Mouse (Mus musculus) A20 (cell line): Measurements from ENCODE around the gene Gm49383.

Experiments used
- DNase-seq: peaks from one replicate; pipeline ENCODE4 v3.0.0-alpha.2; 2011; ENCODE audit warnings: low read depth, low spot score

Gene Gm49383

DNA sequence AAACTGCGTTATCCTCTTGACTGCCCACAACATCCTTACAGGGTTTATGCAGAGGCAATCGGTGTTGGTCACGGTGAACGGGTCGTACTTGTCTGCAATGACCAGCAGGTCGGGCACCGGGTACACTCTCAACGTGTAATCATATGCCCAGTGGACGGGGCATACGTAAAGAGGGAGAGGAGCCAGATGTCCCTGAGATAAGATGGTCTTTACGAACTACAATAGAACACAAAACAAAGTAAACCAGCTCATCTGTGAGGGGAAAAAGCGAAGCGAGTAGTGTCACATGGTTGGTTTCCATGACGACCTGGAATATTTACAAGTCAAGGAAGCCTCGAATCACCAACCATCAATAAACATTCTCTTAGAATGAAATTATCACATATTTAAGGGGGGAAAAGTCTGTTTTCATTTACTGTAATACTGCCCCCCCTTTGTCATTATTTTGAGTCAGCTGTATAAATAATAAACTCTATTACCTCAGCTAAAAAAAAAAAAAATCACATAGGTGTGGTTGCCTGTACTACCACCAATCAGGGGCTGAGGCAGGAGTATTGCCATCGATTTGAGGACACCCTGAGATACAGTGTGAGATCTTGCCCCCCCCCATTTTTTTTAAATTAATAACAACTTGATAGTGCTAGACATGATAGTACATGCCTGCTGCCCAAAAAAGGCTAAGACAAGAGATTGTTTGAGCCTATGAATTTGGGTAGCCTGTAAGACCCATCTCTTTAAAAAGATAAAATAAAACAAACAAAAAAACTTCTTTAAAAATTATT, 7.3 kb upstream of the Gm49383 start, which contains the start of gene Gm49384:
TSS of gene Gm49384 (minus strand) at position 216 of the 782 bp plus-strand sequence.
- no peak for DNase-seq

DNA sequence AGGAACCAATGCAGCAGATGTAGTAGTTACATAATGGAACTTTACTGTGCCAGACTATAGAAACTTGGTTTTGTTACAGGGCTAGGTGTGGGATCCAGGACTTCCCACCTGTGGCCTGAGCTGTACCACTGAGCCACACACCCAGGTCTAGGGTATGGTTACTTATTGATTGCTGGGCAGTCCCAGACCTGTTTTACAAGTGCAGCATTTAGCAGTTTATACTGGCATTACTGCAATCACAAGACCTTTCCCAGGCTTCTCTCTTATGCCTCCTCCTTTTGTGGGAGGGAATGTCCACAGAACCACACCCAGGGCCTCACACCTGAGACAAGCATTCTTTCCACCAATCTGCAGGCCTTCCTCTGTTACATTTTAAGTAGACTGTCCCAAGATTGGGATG, 2.1 kb upstream of the Gm49383 start:
- no peak for DNase-seq

DNA sequence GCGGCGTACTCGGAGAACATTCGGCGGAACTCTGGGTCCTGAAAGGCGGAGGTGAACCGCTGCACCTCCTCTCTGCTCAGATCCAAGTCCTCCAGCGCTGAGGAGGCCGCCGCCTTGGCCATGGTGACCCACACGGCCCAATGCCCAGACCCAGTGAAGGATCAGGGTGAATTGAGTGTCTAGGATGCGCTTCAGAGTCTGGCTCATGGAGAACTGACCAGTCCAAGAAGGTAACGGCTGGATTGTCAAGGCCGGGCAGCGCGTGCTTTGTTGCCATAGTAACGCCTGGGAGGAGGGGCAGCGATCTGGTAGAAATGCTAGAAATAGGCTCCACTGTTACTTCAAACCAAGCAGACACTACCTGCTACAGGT, 1.2 kb upstream of the Gm49383 start, which contains the start of gene Dnaaf2:
TSS of gene Dnaaf2 (minus strand) at position 266 of the 372 bp plus-strand sequence.
- peak; percentile 88 for DNase-seq

DNA sequence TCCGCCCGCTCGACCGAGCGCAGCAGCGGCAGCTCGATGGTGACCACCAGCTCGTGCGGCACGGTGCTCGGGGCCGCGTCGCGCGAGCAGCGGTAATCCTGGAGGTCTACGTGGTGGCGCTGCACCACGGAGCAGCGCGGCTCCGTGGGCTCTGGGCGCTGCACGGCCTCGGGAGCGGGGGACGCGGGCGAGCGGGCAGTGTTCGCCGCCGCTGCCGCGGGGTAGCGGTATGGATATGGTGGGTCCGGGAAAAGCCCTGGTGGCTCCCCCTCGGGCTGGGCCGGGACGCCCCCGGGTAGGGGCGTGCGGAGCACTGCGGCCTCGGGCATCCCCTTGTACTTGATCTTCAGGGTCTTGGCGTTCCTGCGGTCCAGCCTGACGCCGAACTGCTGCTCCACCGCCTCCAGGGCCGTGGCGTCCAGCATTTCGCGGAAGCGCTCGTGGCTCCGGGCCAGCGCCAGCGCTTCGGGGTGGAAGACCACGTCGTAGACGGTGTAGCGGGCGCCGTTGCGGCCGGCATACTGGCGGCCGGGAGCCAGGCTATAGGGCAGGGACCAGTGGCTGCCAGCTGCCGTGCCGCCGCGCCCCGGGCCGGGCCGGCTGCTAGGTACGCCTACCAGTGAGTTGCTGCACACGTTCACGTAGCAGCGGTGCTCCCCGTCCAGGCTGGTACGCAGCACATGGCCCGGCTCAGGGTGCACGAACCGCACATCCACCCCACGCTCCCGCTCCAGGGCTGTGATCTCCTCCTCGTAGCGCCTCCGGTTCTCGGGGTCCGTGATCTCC, 667 bp upstream of the Gm49383 start:
- DNase-seq: peak; percentile 87

DNA sequence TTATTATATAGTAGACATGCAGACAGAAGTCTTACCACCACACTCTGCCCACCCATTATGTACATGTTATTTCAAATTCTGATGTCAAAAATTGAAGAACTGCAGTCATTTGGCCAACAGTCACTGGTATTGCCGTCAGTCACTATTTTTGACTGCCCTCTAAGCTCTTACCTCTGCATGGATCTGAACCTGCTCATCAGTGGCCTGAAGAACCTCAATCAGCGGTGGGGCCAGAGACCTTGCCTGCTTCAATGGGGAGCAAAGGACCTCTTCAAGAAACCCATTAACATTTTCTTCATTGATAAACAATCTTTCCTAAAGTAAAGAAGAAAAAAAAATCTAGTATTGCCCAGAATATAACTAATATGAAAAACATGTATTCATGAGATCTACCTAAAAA, 4.3 kb downstream of the Gm49383 start:
- DNase-seq: no peak

DNA sequence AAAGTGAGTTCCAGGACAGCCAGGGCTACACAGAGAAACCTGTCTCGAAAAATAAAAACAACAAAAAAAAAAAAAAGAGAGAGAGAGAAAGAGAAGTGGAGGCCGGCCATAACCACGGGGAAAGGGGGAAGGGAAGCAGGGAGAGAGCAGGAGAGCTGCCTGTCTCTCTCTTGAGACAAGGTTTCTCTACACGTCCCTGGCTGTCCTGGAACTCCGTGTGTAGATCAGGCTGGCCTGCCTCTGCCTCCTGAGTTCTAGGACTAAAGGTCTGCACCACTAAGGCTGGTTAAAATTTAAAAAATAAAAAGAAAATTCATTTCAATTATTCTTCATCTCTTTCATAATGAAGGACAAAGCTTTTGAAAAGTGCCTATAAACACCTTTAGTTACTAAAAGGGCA, 5.5 kb downstream of the Gm49383 start:
- no peak for DNase-seq

DNA sequence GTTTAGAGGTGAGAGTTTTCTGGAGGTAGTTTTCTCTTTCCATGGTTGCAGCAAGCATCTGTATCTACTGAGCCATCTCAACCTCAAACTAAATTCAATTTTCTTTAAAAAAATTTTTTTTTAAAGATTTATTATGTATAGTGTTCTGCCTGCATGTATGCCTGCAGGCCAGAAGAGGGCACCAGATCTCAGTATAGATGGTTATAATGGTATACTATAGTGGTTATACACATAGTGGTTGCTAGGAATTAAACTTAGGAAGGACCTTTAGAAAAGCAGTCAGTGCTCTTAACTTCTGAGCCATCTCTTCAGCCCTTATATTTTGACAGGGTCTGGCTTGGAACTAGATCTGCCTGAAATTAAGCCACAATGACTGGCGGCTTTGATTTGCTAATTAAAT, 6.4 kb downstream of the Gm49383 start:
- DNase-seq: no peak

DNA sequence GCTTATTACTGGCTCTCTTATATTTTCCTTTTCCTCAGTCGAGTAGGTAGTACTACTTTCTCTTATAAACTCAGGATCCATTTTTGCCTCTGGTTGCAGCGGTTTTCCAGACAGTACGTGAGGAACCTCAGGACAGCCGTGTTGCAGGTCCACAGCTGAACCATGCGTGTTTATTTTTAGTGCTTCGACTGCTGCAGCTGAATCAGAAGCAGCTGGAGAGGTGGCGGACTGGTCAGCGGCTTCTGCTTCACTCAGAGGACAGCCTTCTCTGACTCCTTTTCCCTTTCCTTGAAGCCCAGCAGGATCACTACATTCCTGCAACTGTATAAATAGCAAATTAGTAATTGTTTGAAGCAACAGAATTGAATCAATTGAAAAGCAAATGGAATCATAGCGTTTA, 6.8 kb downstream of the Gm49383 start:
- no peak for DNase-seq

DNA sequence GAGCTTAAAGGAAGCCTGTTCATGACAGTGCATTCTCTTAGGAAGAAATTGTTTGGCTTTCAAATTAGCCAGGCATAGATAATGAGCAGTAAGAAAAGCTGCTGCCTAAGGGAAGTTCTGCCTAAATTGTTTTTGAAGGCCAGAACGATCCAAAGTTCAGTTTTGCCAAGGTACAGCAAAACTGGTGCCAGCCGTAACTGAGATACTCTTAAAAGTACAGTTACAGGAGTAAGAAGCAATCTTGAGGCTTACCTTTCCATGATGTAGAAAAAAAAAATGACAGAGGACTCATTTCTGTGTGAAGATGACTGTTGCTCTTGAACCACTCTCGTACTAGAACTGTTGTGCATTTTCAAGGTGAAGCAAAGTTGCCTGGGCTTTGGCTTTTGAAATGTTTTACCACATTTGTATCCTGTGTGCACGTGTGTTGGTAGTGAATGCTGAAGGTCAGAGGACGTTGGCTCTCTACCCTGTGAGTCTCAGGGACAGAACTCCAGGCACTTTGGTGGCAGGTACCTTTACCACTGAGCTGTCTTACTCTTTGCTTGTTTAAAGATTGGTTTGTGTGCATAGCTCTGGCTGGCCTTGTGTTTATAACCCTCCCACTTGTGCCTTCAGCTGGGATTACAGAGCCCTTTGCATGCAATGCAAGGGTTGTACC, 10.0 kb downstream of the Gm49383 start:
- DNase-seq: peak; percentile 39

DNA sequence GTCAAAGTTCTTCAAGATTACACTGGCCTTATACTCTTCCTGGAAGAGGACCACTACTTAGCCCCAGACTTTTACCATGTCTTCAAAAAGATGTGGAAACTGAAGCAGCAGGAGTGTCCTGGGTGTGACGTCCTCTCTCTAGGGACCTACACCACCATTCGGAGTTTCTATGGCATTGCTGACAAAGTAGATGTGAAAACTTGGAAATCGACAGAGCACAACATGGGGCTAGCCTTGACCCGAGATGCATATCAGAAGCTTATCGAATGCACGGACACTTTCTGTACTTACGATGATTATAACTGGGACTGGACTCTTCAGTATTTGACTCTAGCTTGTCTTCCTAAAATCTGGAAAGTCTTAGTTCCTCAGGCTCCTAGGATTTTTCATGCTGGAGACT, 11.5 kb downstream of the Gm49383 start:
- DNase-seq: no peak

DNA sequence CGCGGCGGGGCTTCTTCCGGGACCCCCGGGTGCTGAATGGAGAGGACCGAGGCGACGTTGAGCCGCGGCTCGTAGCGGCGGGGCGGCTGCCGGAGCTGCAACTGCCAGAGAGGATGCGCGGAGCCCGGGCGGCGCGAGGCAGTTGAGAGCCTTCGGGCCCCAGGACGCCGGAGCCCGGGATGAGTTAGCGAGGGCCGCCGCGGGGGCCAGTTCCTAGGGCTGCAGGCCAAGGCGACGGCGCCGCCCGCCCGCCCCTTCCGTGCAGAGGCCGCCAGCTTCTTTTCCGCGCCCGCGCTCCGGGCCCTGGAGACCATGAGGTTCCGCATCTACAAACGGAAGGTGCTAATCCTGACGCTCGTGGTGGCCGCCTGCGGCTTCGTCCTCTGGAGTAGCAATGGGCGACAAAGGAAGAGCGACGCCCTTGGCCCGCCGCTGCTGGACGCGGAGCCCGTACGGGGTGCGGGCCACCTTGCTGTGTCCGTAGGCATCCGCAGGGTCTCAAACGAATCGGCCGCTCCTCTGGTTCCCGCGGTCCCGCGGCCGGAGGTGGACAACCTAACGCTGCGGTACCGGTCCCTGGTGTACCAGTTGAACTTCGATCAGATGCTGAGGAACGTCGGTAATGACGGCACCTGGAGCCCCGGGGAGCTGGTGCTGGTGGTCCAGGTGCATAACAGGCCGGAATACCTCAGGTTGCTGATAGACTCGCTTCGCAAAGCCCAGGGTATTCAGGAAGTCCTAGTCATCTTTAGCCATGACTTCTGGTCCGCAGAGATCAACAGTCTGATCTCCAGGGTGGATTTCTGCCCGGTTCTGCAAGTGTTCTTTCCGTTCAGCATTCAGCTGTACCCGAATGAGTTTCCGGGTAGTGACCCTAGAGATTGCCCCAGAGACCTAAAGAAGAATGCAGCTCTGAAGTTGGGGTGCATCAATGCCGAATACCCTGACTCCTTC, 12.3 kb downstream of the Gm49383 start:
- peak; percentile 76 for DNase-seq

DNA sequence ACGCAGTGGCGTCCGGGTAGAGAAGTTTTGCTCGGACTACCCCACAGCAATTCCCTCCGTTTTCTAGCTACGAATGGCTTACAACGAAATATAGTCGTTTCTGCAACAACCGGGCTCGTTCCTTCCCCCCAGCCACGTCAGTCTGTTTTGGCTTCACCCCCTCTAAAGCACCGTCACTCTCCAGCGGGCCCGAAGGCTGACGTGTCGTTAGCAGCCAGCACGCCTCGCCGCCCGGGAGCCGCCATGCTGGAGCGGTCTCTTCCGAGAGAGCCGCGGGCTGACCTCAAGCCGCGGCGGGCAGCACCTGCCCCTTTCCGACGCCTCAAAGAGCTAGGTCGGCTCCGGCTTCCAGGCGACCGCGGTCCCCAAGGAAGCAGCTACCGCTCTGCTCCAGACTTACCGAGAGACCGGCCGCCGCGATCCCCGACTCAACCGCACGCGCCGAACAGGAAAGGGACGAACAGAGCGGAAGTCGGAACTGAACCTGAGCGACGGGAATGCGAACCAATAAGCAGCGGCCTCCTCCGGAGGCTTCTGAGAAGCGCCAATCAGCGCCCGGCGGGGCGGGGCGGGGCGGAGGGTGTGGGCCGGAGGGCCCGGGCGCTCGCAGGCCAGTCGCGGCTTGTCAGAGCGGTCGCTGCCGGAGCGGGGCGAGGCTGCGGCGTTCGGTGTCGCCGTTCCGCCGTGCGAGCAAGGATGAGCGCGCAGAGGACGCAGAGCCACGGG, 13.2 kb downstream of the Gm49383 start, which contains the start of the genes Rpl36al and Mgat2:
TSS of gene Rpl36al (minus strand) at position 501 of the 726 bp plus-strand sequence.
TSS of gene Mgat2 (plus strand) at position 575 of the 726 bp plus-strand sequence.
- DNase-seq: peak; percentile 99

DNA sequence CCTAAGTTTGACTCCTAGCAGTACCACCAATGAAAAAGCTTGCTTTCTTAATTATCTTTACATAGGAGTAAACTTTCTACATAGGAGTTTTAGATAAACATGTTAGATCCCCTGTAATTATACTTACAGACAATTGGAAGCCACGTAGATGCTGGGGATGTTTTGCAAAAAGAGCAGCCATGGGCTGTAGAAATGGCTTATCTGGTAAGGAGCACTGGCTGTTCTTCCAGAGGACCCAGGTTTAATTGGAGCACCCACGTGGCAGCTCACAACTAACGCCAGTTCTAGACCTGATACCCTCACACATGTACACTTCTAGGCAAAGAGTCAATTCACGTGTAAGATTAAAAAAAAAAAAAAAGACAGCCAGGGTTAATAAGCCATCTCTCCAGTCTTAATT, 15.1 kb downstream of the Gm49383 start:
- no peak for DNase-seq

DNA sequence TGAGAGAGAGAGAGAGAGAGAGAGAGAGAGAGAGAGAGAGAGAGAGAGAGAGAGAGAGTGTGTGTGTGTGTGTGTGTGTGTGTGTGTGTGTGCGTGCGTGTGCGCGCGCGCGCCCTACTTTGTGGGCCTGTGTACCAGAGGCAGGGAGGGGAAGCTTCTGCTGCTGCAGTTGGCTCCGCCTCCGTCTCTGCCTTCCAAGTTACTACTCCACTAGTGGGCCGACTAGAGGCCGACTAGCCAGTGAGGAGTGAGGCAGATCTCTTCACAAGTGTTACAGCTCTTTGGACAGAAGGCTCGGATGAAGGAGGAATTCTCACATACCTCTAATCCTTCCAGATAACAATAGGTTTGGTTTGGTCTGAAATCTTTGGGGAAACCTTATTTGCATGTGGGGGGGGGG, 17.5 kb downstream of the Gm49383 start:
- DNase-seq: no peak

DNA sequence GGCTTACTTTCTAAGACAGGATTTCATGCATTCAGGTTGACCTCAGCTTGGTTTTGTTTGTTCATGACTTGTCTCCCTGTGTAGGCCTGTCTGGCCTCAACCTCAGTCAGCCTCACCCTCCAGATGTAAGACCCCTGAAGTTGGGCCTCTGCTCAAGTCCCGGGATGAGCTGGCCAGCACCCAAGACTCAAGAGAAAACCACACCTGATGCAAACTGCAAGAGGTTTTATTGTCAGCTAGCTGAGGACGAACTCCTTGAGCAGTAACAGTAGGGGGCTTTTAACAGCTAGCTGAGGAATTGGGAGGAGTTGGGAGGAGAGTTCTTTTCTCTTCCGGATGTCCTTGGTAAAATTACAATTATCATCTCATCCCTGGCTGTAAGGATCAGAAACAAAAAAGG, 19.4 kb downstream of the Gm49383 start:
- DNase-seq: no peak

DNA sequence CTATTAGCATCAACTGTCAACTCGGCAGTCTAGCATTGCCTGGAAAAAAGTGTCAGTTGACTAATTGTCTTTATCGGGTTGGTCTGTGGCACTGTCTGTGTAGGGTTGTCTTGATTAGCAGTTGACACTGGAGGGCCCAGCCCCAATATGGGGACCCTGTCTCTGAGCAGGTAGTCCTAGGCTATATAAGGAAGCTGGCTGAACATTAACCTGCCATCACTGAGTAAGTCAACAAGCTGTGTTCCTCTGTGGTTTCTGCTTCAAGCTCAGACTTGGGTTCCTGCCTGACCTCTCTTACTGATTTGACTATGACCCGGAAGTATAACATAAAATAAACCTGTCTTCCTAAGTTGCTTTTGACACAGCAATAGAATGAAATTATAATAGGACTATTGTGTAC, 20.9 kb downstream of the Gm49383 start:
- no peak for DNase-seq

DNA sequence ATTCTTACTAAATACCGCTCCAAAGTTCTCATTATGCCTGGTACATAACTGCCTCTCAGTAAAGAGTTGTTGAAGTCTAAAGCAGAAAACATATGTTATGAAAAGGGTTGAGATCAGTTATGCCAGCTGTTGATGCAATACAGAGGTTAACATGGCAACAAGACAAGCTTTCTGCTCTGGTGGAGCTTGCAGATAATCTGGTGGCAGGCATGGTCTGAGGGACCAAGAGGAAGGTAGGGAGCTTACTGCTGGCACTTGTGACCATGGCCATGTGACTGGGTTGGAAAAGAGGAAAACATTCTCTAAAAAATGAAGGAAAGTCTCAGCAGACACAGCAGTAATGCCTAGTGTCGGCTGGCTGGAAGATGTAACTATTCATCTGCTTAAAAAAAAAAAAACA, 25.6 kb downstream of the Gm49383 start:
- DNase-seq: no peak

DNA sequence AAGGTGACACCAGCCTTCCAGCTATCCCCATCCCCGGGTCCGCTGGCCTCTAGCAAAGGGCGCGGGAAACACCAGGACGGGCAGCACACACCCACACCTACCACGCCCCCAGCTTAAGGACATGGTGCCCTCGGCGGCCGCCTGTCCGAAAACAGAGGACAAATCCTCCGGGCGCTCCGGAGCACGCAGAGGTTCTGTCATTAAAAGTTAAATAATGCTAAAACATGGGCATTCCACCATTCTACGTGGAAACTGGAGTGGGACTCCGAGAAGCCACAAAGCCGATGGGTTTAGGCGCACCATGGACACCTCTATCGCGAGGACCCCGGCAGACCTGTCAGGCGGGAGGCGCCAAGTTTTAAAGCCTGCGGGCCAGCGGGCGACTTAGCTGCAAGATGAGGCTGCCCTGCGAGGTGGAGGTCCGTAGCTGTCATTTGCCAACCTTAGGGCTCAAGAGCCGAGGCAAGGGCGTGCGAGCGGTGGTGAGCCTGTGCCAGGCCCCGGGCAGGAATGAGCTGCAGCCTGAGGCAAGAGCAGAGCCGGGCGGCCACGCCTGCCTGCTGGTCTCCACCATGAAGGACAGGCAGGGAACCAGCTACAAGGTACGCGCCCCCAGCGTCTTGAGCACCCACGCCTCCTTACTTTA, 28.3 kb downstream of the Gm49383 start, which contains the start of gene Lrr1:
TSS of gene Lrr1 (plus strand) at position 354 of the 646 bp plus-strand sequence.
- peak; percentile 96 for DNase-seq

DNA sequence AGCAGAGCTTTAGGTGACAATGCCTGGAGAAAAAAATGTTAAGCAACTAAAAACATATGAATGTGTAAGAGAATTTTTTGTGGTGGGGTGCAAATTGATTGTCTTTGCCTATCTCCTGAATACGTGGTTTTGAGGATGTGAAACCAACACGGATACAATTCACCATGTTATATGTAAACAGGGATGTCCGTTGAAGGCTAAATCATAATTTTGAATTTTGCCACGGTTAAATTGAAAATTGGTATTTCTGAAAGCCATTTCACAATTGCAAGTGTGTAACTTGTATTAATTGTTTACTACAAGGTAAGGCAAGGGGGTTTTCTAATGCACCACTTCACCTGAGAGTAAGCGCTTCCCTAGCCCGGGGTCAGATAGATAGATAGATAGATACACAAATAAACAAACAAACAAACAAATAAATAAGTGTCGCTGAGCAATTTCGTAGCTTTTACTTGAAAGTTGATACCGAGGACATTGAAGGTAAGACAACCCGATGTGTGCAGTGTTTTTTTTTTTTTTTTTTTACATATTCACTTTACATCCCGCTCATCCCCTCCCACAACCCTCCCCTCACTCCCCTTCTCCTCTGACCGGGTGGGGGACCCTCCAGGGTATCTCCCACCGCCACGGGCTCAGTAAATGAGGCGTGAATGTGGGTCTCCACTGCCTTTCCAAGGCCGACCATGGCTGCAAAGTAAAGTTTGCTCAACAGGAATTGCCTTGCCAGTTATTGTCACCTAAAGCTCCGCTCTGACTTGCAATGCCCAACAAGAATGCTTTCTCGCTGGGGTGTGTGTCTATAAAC, 29.0 kb downstream of the Gm49383 start:
- peak; percentile 66 for DNase-seq
